Mouse (Mus musculus): ENCODE results near the gene Coq10a. TPM values are rescaled to one million over a fixed set of nuclear protein-coding genes. Genes with fewer than 3 reads are reported as not detected.

The Coq10a gene
- polyA plus RNA-seq, 1 experiment from 2014 or later = 4.6 TPM

DNA sequence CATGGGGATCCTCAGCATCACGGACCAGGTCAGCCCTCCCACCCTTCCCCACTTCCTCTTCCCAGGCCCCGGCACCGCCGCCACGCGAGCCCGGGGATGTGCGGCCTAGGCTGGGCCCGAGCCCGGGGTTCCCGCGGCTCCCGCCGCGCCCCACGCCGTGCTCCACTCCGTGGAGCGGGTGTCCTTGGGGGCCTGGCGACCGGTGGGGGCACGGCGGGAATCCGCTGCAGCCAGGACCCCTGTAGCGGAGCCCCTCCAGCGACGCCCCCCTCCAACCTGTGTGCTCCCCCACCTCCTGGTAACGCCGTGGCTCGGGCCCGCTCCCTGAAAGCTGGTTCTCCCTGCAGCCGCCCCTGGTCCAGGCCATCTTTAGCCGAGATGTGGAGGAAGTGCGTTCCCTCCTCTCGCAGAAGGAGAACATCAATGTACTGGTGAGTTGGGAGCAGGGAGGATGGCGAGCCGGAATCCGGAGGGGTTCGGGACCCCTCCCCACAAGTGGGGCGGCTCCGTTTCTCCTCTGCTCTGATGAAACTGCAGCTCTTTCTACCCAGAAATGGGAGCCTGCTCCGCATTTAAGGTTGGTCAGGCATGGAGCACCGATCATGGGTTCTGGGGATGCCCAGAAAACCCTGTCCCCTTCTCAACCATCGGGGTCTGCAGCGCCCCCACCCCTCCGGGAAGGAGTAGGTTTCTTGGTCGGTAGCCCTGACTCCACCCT, 8.6 kb upstream of the Coq10a start:
- Histone ChIP-seq H3K4me1 (replicated peaks; ENCODE audit: control insufficient read depth, insufficient read depth, low read length) (peaks cover 19% of the 10 kb centered on the region), H3K4me3 (ENCODE audit: low read length) (peak overlapping the region; percentile 93), H3K36me3 (ENCODE audit: control insufficient read depth, insufficient read depth, low read length) (peaks cover 32% of the 10 kb centered on the region), H3K27ac (ENCODE audit: low read length) (peak overlapping the region; percentile 76), H3K9me3 (ENCODE audit: control insufficient read depth, low read length) (no peaks in the 10 kb centered on the region), H3K9ac (ENCODE audit: low read length) (peak overlapping the region; percentile 97), H3K4me2 (ENCODE audit: low read depth, low read length) (peak overlapping the region; percentile 62), H3K27me3 (ENCODE audit: control insufficient read depth, insufficient read depth, low read depth, low read length) (no peaks in the 10 kb centered on the region)
- 0% methylated on average over 31 of the region's 47 CpGs for WGBS
- peak; percentile 72 for ATAC-seq (ENCODE audit: low read depth)

DNA sequence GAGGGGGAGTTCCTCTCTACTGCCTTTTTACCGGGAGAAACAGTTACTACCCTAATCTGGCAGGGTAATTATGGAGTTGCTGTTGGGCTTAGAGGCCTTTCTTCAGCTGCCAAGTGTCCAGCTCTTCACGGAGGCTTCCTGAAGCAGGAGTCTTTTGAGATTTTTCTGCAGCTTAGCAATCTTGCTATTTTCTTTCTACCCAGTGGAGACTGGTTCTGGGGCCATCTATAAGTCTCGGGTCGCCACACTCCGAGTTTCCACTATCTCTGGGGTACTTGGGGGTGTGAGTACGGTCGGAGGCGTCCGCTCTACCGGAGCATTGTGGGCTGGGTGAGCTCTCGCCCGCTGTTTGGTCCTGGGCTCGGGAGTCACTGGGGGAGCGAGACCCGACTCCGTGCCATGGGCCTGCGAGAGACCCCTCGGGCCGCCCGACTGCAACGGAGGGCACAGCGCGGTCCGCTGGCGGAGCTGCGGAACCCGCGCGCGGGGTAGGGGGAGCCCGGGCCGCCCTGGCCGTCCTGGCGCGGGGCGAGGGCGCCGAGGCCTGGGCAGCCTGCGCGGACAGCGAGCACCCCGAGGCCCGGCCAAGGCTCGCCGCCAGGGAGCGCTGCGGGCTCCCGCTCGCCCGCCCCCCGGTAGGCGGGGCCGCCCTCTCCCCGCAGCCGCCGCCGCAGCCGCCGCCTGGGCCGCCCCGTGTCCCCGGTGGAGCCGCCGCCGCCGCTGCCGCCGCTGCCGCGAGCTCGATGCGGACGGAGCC, 7.8 kb upstream of the Coq10a start, which contains the start of gene Ankrd52:
TSS of gene Ankrd52 (plus strand) at position 661 of the 757 bp plus-strand sequence.
- peak; percentile 96 for ATAC-seq (ENCODE audit: low read depth)
- Histone ChIP-seq H3K36me3 (ENCODE audit: control insufficient read depth, insufficient read depth, low read length) (peaks cover 26% of the 10 kb centered on the region), H3K27ac (ENCODE audit: low read length) (peak within 1 kb of the TSS; percentile 92), H3K4me2 (ENCODE audit: low read depth, low read length) (peak within 1 kb of the TSS; percentile 62), H3K9ac (ENCODE audit: low read length) (peak within 1 kb of the TSS; percentile 97), H3K4me3 (ENCODE audit: low read length) (peak within 1 kb of the TSS; percentile 93), H3K9me3 (ENCODE audit: control insufficient read depth, low read length) (no peaks in the 10 kb centered on the region), H3K27me3 (ENCODE audit: control insufficient read depth, insufficient read depth, low read depth, low read length) (no peaks in the 10 kb centered on the region), H3K4me1 (replicated peaks; ENCODE audit: control insufficient read depth, insufficient read depth, low read length) (peaks cover 19% of the 10 kb centered on the region)
- WGBS = under 1% methylated on average over 48 of the region's 73 CpGs

GRCm38 (mm10) chr10:128376099-128376454, 7.3 kb upstream of the Coq10a start:
- Histone ChIP-seq H3K36me3 (ENCODE audit: control insufficient read depth, insufficient read depth, low read length) (peaks cover 23% of the 10 kb centered on the region), H3K27me3 (ENCODE audit: control insufficient read depth, insufficient read depth, low read depth, low read length) (no peaks in the 10 kb centered on the region), H3K9me3 (ENCODE audit: control insufficient read depth, low read length) (no peaks in the 10 kb centered on the region), H3K4me3 (ENCODE audit: low read length) (peak overlapping the region; percentile 93), H3K27ac (ENCODE audit: low read length) (peak overlapping the region; percentile 92), H3K4me2 (ENCODE audit: low read depth, low read length) (peak overlapping the region; percentile 62), H3K4me1 (replicated peaks; ENCODE audit: control insufficient read depth, insufficient read depth, low read length) (peaks cover 19% of the 10 kb centered on the region), H3K9ac (ENCODE audit: low read length) (peak overlapping the region; percentile 97)
- no peak for ATAC-seq (ENCODE audit: low read depth)
- WGBS = 45% methylated on average over 4 of the region's 4 CpGs

- WGBS = 73% methylated on average over 6 of the region's 6 CpGs
- no peak overlapping the region for H3K4me3 ChIP-seq (ENCODE audit: low read length)
- no peaks in the 10 kb centered on the region for H3K9me3 ChIP-seq (ENCODE audit: control insufficient read depth, low read length)
- H3K4me1 ChIP-seq (replicated peaks; ENCODE audit: control insufficient read depth, insufficient read depth, low read length) = peaks cover 21% of the 10 kb centered on the region
- peaks cover 8% of the 10 kb centered on the region for H3K36me3 ChIP-seq (ENCODE audit: control insufficient read depth, insufficient read depth, low read length)
- H3K27ac ChIP-seq (ENCODE audit: low read length) = no peak overlapping the region
- H3K27me3 ChIP-seq (ENCODE audit: control insufficient read depth, insufficient read depth, low read depth, low read length) = no peaks in the 10 kb centered on the region
- no peak overlapping the region for H3K4me2 ChIP-seq (ENCODE audit: low read depth, low read length)
- no peak overlapping the region for H3K9ac ChIP-seq (ENCODE audit: low read length)
- no peak for ATAC-seq (ENCODE audit: low read depth)
Observed at GRCm38 (mm10) chr10:128374393-128374792, 5.6 kb upstream of the Coq10a start.

DNA sequence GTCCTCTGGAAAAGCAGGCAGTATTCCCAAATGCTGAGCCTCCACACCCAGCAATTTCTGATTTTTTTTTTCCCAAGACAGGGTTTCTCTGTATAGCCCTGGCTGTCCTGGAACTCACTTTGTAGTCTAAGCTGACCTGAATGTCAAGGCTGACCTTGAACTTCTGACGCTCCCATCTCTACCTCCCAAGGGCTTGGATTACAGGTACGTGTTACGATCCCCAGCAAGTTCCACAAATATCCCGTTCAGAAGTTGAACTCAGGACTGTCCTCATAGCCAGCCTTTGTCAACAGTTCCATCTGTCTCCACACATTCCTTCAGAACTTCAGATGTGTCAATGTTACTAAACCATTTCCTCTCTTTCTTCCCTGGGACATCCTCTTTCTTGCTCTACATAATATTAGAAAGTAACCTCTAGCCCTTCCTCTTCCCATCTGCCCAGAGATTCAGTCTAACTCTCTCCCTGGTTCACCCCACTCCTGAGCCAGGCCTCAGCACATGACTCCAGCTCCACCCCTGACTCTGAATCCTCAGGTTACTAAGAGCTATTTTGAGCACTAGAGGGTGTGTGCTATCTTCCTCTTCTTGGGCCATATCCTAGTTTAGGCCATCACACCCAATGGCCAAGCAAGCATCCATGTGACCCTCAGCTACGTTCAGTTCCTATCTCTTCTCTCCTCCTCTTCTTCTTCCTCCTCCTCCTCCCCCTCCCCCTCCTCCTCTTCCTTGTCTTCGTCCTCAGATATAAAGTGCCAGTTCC, 4.4 kb upstream of the Coq10a start:
- WGBS = 64% methylated on average over 6 of the region's 6 CpGs
- no peak overlapping the region for H3K27ac ChIP-seq (ENCODE audit: low read length)
- no peaks in the 10 kb centered on the region for H3K9me3 ChIP-seq (ENCODE audit: control insufficient read depth, low read length)
- H3K27me3 ChIP-seq (ENCODE audit: control insufficient read depth, insufficient read depth, low read depth, low read length) = no peaks in the 10 kb centered on the region
- H3K9ac ChIP-seq (ENCODE audit: low read length) = no peak overlapping the region
- H3K36me3 ChIP-seq (ENCODE audit: control insufficient read depth, insufficient read depth, low read length) = no peaks in the 10 kb centered on the region
- H3K4me1 ChIP-seq (replicated peaks; ENCODE audit: control insufficient read depth, insufficient read depth, low read length) = peaks cover 16% of the 10 kb centered on the region
- no peak for ATAC-seq (ENCODE audit: low read depth)
- H3K4me3 ChIP-seq (ENCODE audit: low read length) = no peak overlapping the region
- H3K4me2 ChIP-seq (ENCODE audit: low read depth, low read length) = no peak overlapping the region

- no peaks in the 10 kb centered on the region for H3K27me3 ChIP-seq (ENCODE audit: control insufficient read depth, insufficient read depth, low read depth, low read length)
- H3K4me2 ChIP-seq (ENCODE audit: low read depth, low read length) = no peak overlapping the region
- H3K27ac ChIP-seq (ENCODE audit: low read length) = no peak overlapping the region
- 71% methylated on average over 5 of the region's 5 CpGs for WGBS
- peaks cover 20% of the 10 kb centered on the region for H3K4me1 ChIP-seq (replicated peaks; ENCODE audit: control insufficient read depth, insufficient read depth, low read length)
- H3K4me3 ChIP-seq (ENCODE audit: low read length) = no peak overlapping the region
- H3K9me3 ChIP-seq (ENCODE audit: control insufficient read depth, low read length) = no peaks in the 10 kb centered on the region
- no peaks in the 10 kb centered on the region for H3K36me3 ChIP-seq (ENCODE audit: control insufficient read depth, insufficient read depth, low read length)
- H3K9ac ChIP-seq (ENCODE audit: low read length) = no peak overlapping the region
- no peak for ATAC-seq (ENCODE audit: low read depth)
Observed at GRCm38 (mm10) chr10:128372142-128372541, 3.3 kb upstream of the Coq10a start.

GRCm38 (mm10) chr10:128370601-128371000, 1.8 kb upstream of the Coq10a start:
- Histone ChIP-seq H3K4me1 (replicated peaks; ENCODE audit: control insufficient read depth, insufficient read depth, low read length) (peaks cover 14% of the 10 kb centered on the region), H3K4me3 (ENCODE audit: low read length) (no peak overlapping the region), H3K27me3 (ENCODE audit: control insufficient read depth, insufficient read depth, low read depth, low read length) (no peaks in the 10 kb centered on the region), H3K27ac (ENCODE audit: low read length) (no peak overlapping the region), H3K4me2 (ENCODE audit: low read depth, low read length) (no peak overlapping the region), H3K9me3 (ENCODE audit: control insufficient read depth, low read length) (no peaks in the 10 kb centered on the region), H3K9ac (ENCODE audit: low read length) (no peak overlapping the region), H3K36me3 (ENCODE audit: control insufficient read depth, insufficient read depth, low read length) (no peaks in the 10 kb centered on the region)
- no peak for ATAC-seq (ENCODE audit: low read depth)
- WGBS = 53% methylated on average over 4 of the region's 4 CpGs

DNA sequence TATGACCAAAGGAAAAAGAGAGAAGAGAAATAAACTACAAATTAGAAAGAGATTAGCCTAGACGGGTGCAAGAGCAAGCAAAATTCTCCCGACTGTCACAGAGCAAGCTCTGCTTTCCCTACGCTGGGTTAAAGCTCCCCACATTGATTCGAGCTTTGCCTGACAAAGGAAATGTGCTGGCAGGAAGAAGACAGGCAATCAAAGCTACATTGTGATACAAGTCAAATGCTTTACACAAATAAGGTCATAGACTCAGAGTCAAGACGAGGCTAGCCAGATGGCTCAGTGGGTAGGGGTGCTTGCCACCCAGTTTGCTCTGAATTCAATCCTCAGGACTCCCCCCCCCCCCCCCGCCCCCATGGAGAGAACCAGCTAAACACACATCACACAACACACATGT, 1.2 kb upstream of the Coq10a start:
- H3K36me3 ChIP-seq (ENCODE audit: control insufficient read depth, insufficient read depth, low read length) = no peaks in the 10 kb centered on the region
- no peak for ATAC-seq (ENCODE audit: low read depth)
- peaks cover 14% of the 10 kb centered on the region for H3K4me1 ChIP-seq (replicated peaks; ENCODE audit: control insufficient read depth, insufficient read depth, low read length)
- H3K9ac ChIP-seq (ENCODE audit: low read length) = no peak overlapping the region
- no peak overlapping the region for H3K4me3 ChIP-seq (ENCODE audit: low read length)
- no peak overlapping the region for H3K27ac ChIP-seq (ENCODE audit: low read length)
- no peak overlapping the region for H3K4me2 ChIP-seq (ENCODE audit: low read depth, low read length)
- 64% methylated on average over 5 of the region's 6 CpGs for whole genome bisulfite sequencing
- H3K9me3 ChIP-seq (ENCODE audit: control insufficient read depth, low read length) = no peaks in the 10 kb centered on the region
- H3K27me3 ChIP-seq (ENCODE audit: control insufficient read depth, insufficient read depth, low read depth, low read length) = no peaks in the 10 kb centered on the region

GRCm38 (mm10) chr10:128369599-128369998, 802 bp upstream of the Coq10a start:
- 63% methylated on average over 6 of the region's 6 CpGs for WGBS

More at GRCm38 (mm10) chr10:128369599-128369998, 802 bp upstream of the Coq10a start:
- Histone ChIP-seq H3K4me2 (ENCODE audit: low read depth, low read length) (peak overlapping the region; percentile 79), H3K27me3 (ENCODE audit: control insufficient read depth, insufficient read depth, low read depth, low read length) (no peaks in the 10 kb centered on the region), H3K9ac (ENCODE audit: low read length) (peak overlapping the region; percentile 79), H3K36me3 (ENCODE audit: control insufficient read depth, insufficient read depth, low read length) (no peaks in the 10 kb centered on the region), H3K9me3 (ENCODE audit: control insufficient read depth, low read length) (no peaks in the 10 kb centered on the region), H3K4me1 (replicated peaks; ENCODE audit: control insufficient read depth, insufficient read depth, low read length) (peaks cover 14% of the 10 kb centered on the region), H3K27ac (ENCODE audit: low read length) (peak overlapping the region; percentile 96), H3K4me3 (ENCODE audit: low read length) (peak overlapping the region; percentile 76)
- no peak for ATAC-seq (ENCODE audit: low read depth)
